Mouse (Mus musculus) ovary, postnatal 36 days (tissue): ENCODE data around the gene Xirp1.

Experiments
- DNase-seq: peaks from one replicate; pipeline ENCODE4 v3.0.0; 2022; ENCODE audit warnings: low spot score, mixed read lengths

Xirp1 gene

DNA sequence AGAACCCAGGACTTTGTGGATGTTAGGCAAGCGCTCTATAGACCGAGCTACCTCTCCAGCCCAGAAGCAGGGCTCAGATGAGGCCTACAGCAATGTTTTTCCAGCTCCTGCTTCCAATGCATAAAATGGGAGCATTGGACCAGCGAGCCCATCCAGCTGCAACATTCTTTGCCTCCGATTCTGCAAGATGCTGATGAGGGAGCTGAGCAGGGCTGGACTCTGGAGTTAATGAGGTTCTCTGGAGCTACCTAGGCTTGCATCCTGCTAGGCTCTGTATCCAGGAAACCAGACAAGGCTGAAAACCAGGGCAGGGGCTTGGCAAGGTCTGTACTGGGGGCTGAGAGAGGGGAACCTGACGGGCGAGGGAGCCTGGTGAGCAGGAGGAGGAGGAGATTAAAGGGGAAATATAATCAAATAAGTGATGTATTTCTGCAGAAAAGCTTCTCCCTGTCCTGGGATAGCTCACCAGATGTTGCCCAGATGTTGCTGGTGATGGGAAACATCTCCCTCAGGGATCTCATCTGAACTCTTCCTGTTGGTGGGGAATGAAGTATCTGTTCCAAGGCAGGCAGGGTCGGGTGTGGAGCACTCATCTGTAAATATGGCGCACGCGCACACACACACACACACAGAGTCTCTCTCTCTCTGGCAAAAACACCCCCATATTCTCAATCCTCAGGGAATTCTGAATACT lies 37.4 kb downstream of the Xirp1 start:
- no peak for DNase-seq

GRCm38 (mm10) chr9:119984536-119985011 lies 38.8 kb downstream of the Xirp1 start, which contains the start of gene Csrnp1:
Gene Csrnp1 (minus strand): TSS chr9:119984658.
- DNase-seq = no peak

- peak; percentile 91 for DNase-seq
Observed at GRCm38 (mm10) chr9:119983585-119984535, 39.5 kb downstream of the Xirp1 start.

DNA sequence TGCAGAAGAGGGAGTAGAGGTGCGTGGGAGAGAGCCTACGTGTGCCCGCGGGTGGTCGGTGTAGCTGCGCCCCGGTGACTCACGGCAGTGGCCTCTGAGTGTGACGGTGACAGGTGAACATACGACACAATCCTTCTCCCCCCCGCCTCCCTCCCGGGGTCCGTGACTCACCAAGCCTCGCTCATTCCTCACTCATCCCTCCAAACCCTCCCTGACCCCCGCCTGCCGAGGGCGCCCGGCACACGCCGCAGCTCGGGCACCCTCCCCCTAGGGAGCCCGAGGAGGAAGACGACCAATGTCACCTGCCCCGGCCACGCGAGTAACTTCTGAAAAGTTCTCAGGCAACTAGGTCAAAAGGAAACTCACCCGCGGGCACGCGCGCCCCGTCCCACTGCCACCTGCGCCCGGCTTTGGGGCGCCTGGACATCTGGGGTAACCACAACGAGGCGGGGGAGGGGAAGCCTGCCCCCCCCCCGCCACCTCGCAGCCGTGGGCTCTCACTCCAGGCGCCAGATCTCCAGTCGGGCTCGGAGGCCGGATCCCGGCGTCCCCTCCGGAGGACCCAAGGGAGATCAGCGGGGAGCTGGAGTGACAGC lies 40.3 kb downstream of the Xirp1 start:
- DNase-seq = peak; percentile 34

GRCm38 (mm10) chr9:119982241-119982811 lies 41.1 kb downstream of the Xirp1 start:
- peak; percentile 51 for DNase-seq

DNA sequence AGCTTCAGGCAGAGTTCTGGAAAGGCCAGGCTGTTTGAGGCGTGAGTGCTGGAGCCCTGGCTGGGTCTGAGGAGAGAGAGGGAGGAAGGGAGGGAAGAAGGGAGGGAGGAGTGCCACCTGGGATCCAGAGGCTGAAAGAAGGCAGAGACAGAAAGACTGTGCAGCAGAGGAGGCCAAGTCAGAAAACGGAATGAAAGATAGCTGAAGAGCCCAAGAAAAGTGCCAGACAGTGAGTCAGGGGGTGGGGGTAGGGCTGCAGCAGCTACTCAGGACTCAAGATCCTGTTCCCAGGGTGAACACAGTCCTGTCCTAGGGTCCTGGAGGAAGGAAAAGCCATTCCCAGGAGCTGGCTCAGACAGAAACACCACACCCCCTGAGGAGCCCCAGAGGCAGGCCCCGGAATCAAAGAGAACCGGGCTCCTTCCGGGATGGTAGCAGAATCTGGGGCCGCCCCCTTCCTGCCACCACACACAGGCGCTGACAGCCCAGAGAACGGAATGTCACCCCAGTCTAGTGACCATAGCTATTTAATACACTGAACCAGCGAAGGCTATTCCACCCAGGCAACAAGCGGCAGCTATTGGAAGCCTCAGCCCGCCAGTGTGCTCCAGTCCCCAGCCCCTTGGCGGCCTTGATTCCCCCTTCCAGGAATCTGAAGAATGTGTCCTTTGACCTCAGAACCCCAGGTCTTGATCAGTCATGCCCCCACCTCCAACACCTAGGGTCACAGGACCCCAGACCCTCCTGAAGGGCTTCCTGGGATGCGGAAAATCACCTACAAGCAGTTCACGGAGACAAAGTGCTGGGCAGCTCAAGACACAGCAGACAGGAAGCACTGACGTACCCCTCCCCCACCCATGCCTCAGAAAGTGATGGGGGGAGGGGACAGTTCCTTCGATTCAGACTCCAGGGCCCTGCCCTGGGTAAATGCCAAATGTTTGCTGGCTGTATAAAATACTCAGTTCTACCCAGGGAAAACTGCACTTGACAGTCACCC lies 41.9 kb downstream of the Xirp1 start:
- DNase-seq = peak; percentile 50

DNA sequence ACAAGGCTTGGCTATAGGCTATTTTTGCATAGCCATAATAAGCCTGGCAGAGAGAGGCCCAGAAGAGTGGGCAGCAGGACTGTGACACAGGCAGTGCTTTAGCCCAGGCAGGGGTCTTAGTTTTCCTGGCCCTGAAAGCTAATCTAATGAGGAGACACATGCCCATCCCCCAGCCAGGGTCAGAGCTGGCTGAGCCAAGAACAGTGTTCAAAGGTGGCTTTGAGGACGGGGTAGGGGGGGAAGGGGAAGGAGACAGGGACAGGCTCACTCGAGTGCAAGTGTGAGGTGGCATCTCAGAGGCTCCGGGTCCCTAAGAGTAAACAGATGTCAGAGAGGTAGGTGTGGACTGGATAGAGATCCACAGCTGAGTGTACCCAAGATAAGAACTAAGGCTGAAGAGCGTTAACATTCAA lies 42.6 kb downstream of the Xirp1 start:
- DNase-seq = no peak

GRCm38 (mm10) chr9:119979749-119980148 lies 43.6 kb downstream of the Xirp1 start:
- DNase-seq = no peak

DNA sequence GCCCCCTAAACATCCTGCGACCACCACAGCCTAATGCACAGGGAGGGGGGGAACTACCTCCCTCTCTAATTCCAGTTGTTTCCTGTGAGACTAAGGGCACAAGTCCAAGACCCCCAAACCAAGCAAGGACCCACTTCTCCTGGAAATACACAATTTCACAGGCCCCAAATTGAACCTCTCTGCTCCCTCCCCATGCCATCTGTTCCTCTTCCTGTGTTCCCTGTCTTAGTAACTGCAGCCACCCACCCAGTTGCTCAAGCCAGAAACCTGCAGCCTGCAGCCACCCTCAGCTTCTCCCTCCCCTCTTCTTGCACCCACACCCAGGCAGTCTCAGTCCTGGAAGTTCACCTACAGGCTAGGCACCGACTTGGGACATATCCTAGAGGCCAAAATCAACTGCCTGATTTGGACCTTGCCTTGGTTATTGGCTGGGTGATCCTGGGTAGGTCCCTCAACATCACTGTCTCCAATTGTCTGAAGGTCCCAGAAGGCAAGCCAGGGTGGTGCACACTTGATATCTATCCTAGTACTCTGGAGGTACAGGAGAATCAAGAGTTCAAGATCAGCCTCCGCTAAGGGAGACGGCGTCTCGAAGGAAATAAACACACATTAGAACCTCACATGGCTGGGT lies 44.5 kb downstream of the Xirp1 start:
- DNase-seq = no peak

DNA sequence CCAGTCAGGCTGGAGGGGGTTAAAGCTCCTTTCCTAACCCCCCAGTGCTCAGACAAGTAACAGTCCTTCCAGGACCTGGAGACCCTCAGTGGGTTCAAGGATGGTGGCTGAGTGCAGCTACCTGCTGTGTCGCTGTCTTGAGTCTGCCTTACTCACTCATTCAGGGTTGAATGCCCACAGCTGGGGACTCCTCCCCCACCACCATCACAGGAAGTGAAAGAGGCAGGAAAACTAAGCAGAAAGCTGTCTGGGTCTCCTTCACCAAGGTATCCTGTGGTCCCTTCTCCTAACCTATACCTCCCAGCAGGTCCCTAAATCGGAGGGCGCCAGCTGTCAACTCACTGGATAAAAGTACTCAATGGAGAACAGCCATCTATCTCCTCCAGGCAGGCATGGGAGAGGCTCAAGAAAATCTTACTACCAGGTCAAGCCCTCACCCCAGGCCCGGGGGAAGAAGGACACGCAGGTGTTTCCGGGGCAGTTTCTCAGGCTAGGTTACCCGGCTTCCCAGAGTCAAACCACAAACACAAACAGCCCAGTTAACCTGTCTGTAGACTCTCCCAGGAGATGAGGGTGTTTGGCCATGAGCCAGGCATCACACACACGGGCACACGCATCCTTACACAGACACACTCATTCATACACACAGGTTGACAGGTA lies 45.1 kb downstream of the Xirp1 start:
- no peak for DNase-seq

- no peak for DNase-seq
Observed at GRCm38 (mm10) chr9:119977557-119978060, 45.8 kb downstream of the Xirp1 start.

GRCm38 (mm10) chr9:119976704-119977556 lies 46.5 kb downstream of the Xirp1 start:
- no peak for DNase-seq

- DNase-seq = no peak
Observed at GRCm38 (mm10) chr9:119975286-119975685, 48.1 kb downstream of the Xirp1 start.

GRCm38 (mm10) chr9:119974609-119975008 lies 48.8 kb downstream of the Xirp1 start:
- no peak for DNase-seq

- DNase-seq = no peak
Observed at GRCm38 (mm10) chr9:119973869-119974520, 49.4 kb downstream of the Xirp1 start.

DNA sequence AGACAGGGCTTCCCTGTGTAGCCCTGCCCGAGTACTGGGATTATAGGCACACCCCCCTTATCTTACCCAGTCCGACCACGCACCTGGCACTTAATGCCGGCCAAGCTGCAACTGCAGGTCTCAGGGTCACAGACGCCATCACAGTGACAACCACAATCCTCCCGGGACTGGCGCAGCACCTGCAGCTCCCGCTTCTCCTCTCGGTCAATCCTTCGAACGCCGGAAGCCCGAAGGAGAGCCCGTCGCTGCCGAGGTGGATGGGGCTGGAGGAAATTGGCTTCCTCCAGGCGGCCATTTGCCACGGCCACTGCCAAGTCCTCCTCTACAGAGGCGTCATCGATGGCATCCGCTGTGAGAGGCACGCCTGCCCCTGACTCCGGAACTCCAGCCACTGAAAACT lies 50.1 kb downstream of the Xirp1 start:
- DNase-seq = no peak

DNA sequence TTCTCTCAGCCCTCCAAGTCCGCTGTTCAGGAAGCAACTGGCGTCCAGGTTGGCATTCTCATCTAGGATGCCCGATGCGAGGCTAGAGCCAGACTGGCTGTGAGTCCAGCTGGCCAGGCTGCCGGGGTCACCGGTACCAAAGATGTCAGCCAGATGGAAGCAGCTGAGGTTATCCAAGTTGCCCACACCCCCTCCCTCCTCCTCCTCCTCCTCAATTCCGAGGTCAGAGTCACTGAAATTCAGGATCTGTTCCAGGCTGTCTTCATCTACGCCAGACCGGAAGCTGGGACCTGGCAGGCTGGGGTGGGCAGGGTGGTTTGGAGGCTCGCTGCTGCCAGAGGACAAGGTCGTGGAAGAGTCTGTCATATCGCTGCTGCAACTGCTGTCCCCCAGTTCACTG lies 50.8 kb downstream of the Xirp1 start:
- no peak for DNase-seq

- no peak for DNase-seq
Observed at GRCm38 (mm10) chr9:119972166-119972565, 51.2 kb downstream of the Xirp1 start.
